Mouse (Mus musculus) embryonic facial prominence, embryonic 11.5 days (tissue): ENCODE data around the gene Megf8. TPM values are rescaled to one million over a fixed set of nuclear protein-coding genes. Genes with fewer than 3 reads are reported as not detected.

Experiments used
- ATAC-seq: fragments of 200-750 bp; cut with Nextera tagmentation; replicated peaks from 2 replicates; pipeline ENCODE4 v1.8.0; 2017; ENCODE audit warnings: low read depth; ENCODE audit not compliant: insufficient number of reproducible peaks, low FRiP score, low TSS enrichment
- DNase-seq: peaks from one replicate; pipeline ENCODE4 v3.0.0-alpha.2; 2015; ENCODE audit warnings: low spot score
- H3K27ac ChIP-seq: fragments of 300-500 bp; sonication (generic); replicated peaks from 2 replicates; pipeline ENCODE4 v1.5.1; 2014; ENCODE audit warnings: mild to moderate bottlenecking, low read depth, low read length, control low read depth
- H3K27me3 ChIP-seq: fragments of 300-500 bp; sonication (generic); 2 replicates; pipeline ENCODE4 v1.6.1; 2014; ENCODE audit warnings: mild to moderate bottlenecking, low read length, moderate library complexity, mixed read lengths; ENCODE audit not compliant: control insufficient read depth, insufficient read depth
- H3K36me3 ChIP-seq: fragments of 300-500 bp; sonication (generic); replicated peaks from 2 replicates; pipeline ENCODE4 v1.6.1; 2014; ENCODE audit warnings: low read depth, mild to moderate bottlenecking, low read length, moderate library complexity, mixed read lengths; ENCODE audit not compliant: control insufficient read depth, insufficient read depth
- H3K4me1 ChIP-seq: fragments of 300-500 bp; sonication (generic); 2 replicates; pipeline ENCODE4 v1.6.1; 2014; ENCODE audit warnings: low read length, mixed read lengths; ENCODE audit not compliant: control insufficient read depth, insufficient read depth
- H3K4me2 ChIP-seq: fragments of 300-500 bp; sonication (generic); 2 replicates; pipeline ENCODE4 v1.6.1; 2014; ENCODE audit warnings: low read depth, mild to moderate bottlenecking, control low read depth, low read length, moderate library complexity
- H3K4me3 ChIP-seq: fragments of 300-500 bp; sonication (generic); 2 replicates; pipeline ENCODE4 v1.5.1; 2014; ENCODE audit warnings: low read depth, low read length, control low read depth
- H3K9ac ChIP-seq: fragments of 300-500 bp; sonication (generic); replicated peaks from 2 replicates; pipeline ENCODE4 v1.6.1; 2014; ENCODE audit warnings: mild to moderate bottlenecking, control low read depth, low read length
- H3K9me3 ChIP-seq: fragments of 300-500 bp; sonication (generic); replicated peaks from 2 replicates; pipeline ENCODE4 v1.6.1; 2016; ENCODE audit warnings: mild to moderate bottlenecking, low read length, inconsistent platforms, mixed read lengths; ENCODE audit not compliant: control insufficient read depth
- WGBS: fragments of 180-500 bp; shearing (Covaris S2); extraction: QIAGEN DNeasy Blood & Tissue Kit; methylation state at CpG from one replicate; pipeline ENCODE4 v1.1.7; 2014; 5-methylcytosine and 5-hydroxymethylcytosine counted together
- polyA plus RNA-seq: library from polyadenylated mRNA; unstranded; fragments of >200 nt; fragmentation: Nextera tagmentation; extraction: Ambion mirVana; gene quantifications from 2 replicates; pipeline ENCODE4 v1.2.1, GENCODE M21; 2014

Megf8 gene
- polyA plus RNA-seq, 1 experiment from 2014 or later: 8.7 TPM

GRCm38 (mm10) chr7:25294960-25295722 is 21.8 kb upstream of the Megf8 start:
- DNase-seq: no peak
- Histone ChIP-seq H3K4me1 (no peaks in the 10 kb centered on the region), H3K27me3 (no peaks in the 10 kb centered on the region), H3K36me3 (peaks cover 14% of the 10 kb centered on the region), H3K4me2 (no peak overlapping the region), H3K9ac (no peak overlapping the region), H3K9me3 (no peaks in the 10 kb centered on the region), H3K27ac (no peak overlapping the region), H3K4me3 (no peak overlapping the region; the same call in 1 of the 2 replicates)
- WGBS: 92% methylated on average over 12 of the region's 12 CpGs
- ATAC-seq: no peak

- WGBS: 2% methylated on average over 21 of the region's 21 CpGs
- Histone ChIP-seq H3K4me3 (peak overlapping the region; percentile 65), H3K27me3 (no peaks in the 10 kb centered on the region), H3K27ac (peak overlapping the region; percentile 96), H3K4me1 (no peaks in the 10 kb centered on the region), H3K9ac (peak overlapping the region; percentile 87), H3K9me3 (no peaks in the 10 kb centered on the region), H3K36me3 (peaks cover 8% of the 10 kb centered on the region), H3K4me2 (peak overlapping the region; percentile 78)
- no peak; the same call in 1 of the 2 replicates for ATAC-seq
- DNase-seq: peak; percentile 68
These were observed 20.0 kb upstream of the Megf8 start for GRCm38 (mm10) chr7:25296945-25297453.

- DNase-seq (peak; percentile 97), ATAC-seq (peak; percentile 88)
These were observed 19.3 kb upstream of the Megf8 start, which contains the start of gene Pafah1b3 for GRCm38 (mm10) chr7:25297454-25298325. Gene Pafah1b3, minus strand, starts transcription at chr7:25297986.

GRCm38 (mm10) chr7:25301063-25301462 is 15.9 kb upstream of the Megf8 start, which contains the start of gene Prr19:
Gene Prr19, plus strand, starts transcription at chr7:25301411.
- Histone ChIP-seq H3K27ac (no peak within 1 kb of the TSS), H3K4me2 (no peak within 1 kb of the TSS), H3K9ac (no peak within 1 kb of the TSS), H3K36me3 (no peaks in the 10 kb centered on the region), H3K9me3 (no peaks in the 10 kb centered on the region), H3K4me1 (peaks cover under 1% of the 10 kb centered on the region; the same call in 1 of the 2 replicates), H3K27me3 (no peaks in the 10 kb centered on the region; the same call in 1 of the 2 replicates), H3K4me3 (no peak within 1 kb of the TSS)
- DNase-seq (peak; percentile 73), ATAC-seq (no peak; the same call in 1 of the 2 replicates)
- WGBS: 55% methylated on average over 19 of the region's 19 CpGs

More at GRCm38 (mm10) chr7:25297454-25298325, 19.3 kb upstream of the Megf8 start, which contains the start of gene Pafah1b3:
- H3K9me3 ChIP-seq: no peaks in the 10 kb centered on the region
- WGBS: under 1% methylated on average over 51 of the region's 52 CpGs
- H3K4me3 ChIP-seq: peak within 1 kb of the TSS; percentile 65
- H3K27ac ChIP-seq: peak within 1 kb of the TSS; percentile 96
- H3K27me3 ChIP-seq: no peaks in the 10 kb centered on the region
- no peaks in the 10 kb centered on the region for H3K4me1 ChIP-seq
- peak within 1 kb of the TSS; percentile 78 for H3K4me2 ChIP-seq
- peaks cover 2% of the 10 kb centered on the region for H3K36me3 ChIP-seq
- peak within 1 kb of the TSS; percentile 87 for H3K9ac ChIP-seq

GRCm38 (mm10) chr7:25303003-25303684 is 13.8 kb upstream of the Megf8 start:
- no peak overlapping the region for H3K9ac ChIP-seq
- no peak overlapping the region for H3K4me3 ChIP-seq
- H3K4me2 ChIP-seq: no peak overlapping the region
- no peak overlapping the region for H3K27ac ChIP-seq
- DNase-seq: no peak
- no peaks in the 10 kb centered on the region for H3K9me3 ChIP-seq
- no peaks in the 10 kb centered on the region for H3K36me3 ChIP-seq
- peaks cover 2% of the 10 kb centered on the region; the same call in 1 of the 2 replicates for H3K4me1 ChIP-seq
- no peak for ATAC-seq
- no peaks in the 10 kb centered on the region; the same call in 1 of the 2 replicates for H3K27me3 ChIP-seq
- 61% methylated on average over 9 of the region's 9 CpGs for WGBS

GRCm38 (mm10) chr7:25303685-25304006 is 13.3 kb upstream of the Megf8 start:
- no peak for DNase-seq
- peaks cover 2% of the 10 kb centered on the region; the same call in 1 of the 2 replicates for H3K4me1 ChIP-seq
- no peak overlapping the region for H3K4me3 ChIP-seq
- no peaks in the 10 kb centered on the region for H3K9me3 ChIP-seq
- no peaks in the 10 kb centered on the region for H3K36me3 ChIP-seq
- no peak for ATAC-seq
- no peak overlapping the region for H3K4me2 ChIP-seq
- H3K27ac ChIP-seq: no peak overlapping the region
- no peaks in the 10 kb centered on the region; the same call in 1 of the 2 replicates for H3K27me3 ChIP-seq
- no peak overlapping the region for H3K9ac ChIP-seq
- 89% methylated on average over 3 of the region's 3 CpGs for WGBS

GRCm38 (mm10) chr7:25305481-25305880 is 11.5 kb upstream of the Megf8 start:
- no peak overlapping the region for H3K27ac ChIP-seq
- DNase-seq (no peak), ATAC-seq (no peak)
- H3K4me3 ChIP-seq: peak overlapping the region; percentile 41
- H3K9me3 ChIP-seq: no peaks in the 10 kb centered on the region
- no peaks in the 10 kb centered on the region for H3K36me3 ChIP-seq
- peaks cover 2% of the 10 kb centered on the region; the same call in 1 of the 2 replicates for H3K4me1 ChIP-seq
- no peak overlapping the region; the same call in 1 of the 2 replicates for H3K9ac ChIP-seq
- WGBS: 0% methylated on average over 2 of the region's 2 CpGs
- peak overlapping the region; percentile 81 for H3K4me2 ChIP-seq
- no peaks in the 10 kb centered on the region; the same call in 1 of the 2 replicates for H3K27me3 ChIP-seq
